Mouse (Mus musculus): ENCODE data around the gene Cdkn2b.

Cdkn2b gene

GRCm38 (mm10) chr4:89310491-89311254 is at the start of gene Cdkn2b:
TSS of gene Cdkn2b (minus strand) at chr4:89311039.
- DNase-seq (ENCODE audit: extremely low read depth, low read depth) = peak; percentile 76

GRCm38 (mm10) chr4:89360349-89360748 is 49.5 kb upstream of the Cdkn2b start:
- no peak for DNase-seq (ENCODE audit: extremely low read depth, low read depth)

GRCm38 (mm10) chr4:89359506-89359905 is 48.7 kb upstream of the Cdkn2b start:
- no peak for DNase-seq (ENCODE audit: extremely low read depth, low read depth)

- no peak for DNase-seq (ENCODE audit: extremely low read depth, low read depth)
Observed at GRCm38 (mm10) chr4:89353935-89354334, 43.1 kb upstream of the Cdkn2b start.

- no peak for DNase-seq (ENCODE audit: extremely low read depth, low read depth)
Observed at GRCm38 (mm10) chr4:89353071-89353582, 42.3 kb upstream of the Cdkn2b start.

- DNase-seq (ENCODE audit: extremely low read depth, low read depth) = peak; percentile 69
Observed at GRCm38 (mm10) chr4:89351474-89351873, 40.6 kb upstream of the Cdkn2b start.

- peak; percentile 76 for DNase-seq (ENCODE audit: extremely low read depth, low read depth)
Observed at GRCm38 (mm10) chr4:89350938-89351451, 40.2 kb upstream of the Cdkn2b start.

- DNase-seq (ENCODE audit: extremely low read depth, low read depth) = no peak
Observed at GRCm38 (mm10) chr4:89350391-89350790, 39.6 kb upstream of the Cdkn2b start.

- DNase-seq (ENCODE audit: extremely low read depth, low read depth) = no peak
Observed at GRCm38 (mm10) chr4:89348842-89349241, 38.0 kb upstream of the Cdkn2b start.

- DNase-seq (ENCODE audit: extremely low read depth, low read depth) = no peak
Observed at GRCm38 (mm10) chr4:89313461-89313860, 2.6 kb upstream of the Cdkn2b start.

- no peak for DNase-seq (ENCODE audit: extremely low read depth, low read depth)
Observed at GRCm38 (mm10) chr4:89309996-89310395, 843 bp downstream of the Cdkn2b start.

GRCm38 (mm10) chr4:89308001-89308400 is 2.8 kb downstream of the Cdkn2b start:
- DNase-seq (ENCODE audit: extremely low read depth, low read depth) = no peak

- DNase-seq (ENCODE audit: extremely low read depth, low read depth) = no peak
Observed at GRCm38 (mm10) chr4:89306798-89307365, 4.0 kb downstream of the Cdkn2b start.

- no peak for DNase-seq (ENCODE audit: extremely low read depth, low read depth)
Observed at GRCm38 (mm10) chr4:89305691-89306090, 5.1 kb downstream of the Cdkn2b start.

GRCm38 (mm10) chr4:89303281-89303995 is 7.4 kb downstream of the Cdkn2b start:
- DNase-seq (ENCODE audit: extremely low read depth, low read depth) = no peak

GRCm38 (mm10) chr4:89302129-89302528 is 8.7 kb downstream of the Cdkn2b start:
- no peak for DNase-seq (ENCODE audit: extremely low read depth, low read depth)

- DNase-seq (ENCODE audit: extremely low read depth, low read depth) = no peak
Observed at GRCm38 (mm10) chr4:89299721-89300120, 11.1 kb downstream of the Cdkn2b start.

- no peak for DNase-seq (ENCODE audit: extremely low read depth, low read depth)
Observed at GRCm38 (mm10) chr4:89295441-89296220, 15.2 kb downstream of the Cdkn2b start.

GRCm38 (mm10) chr4:89294486-89295440 is 16.1 kb downstream of the Cdkn2b start, which contains the start of gene Cdkn2a:
TSS of gene Cdkn2a (minus strand) at chr4:89294653.
- DNase-seq (ENCODE audit: extremely low read depth, low read depth) = no peak

GRCm38 (mm10) chr4:89294091-89294485 is 16.8 kb downstream of the Cdkn2b start:
- no peak for DNase-seq (ENCODE audit: extremely low read depth, low read depth)

Measured in MEL-GATA-1-ER (cell line).